Mouse (Mus musculus) liver, embryonic 14.5 days (tissue): ENCODE results near the gene Jsrp1. TPM values are rescaled to one million over a fixed set of nuclear protein-coding genes. Genes with fewer than 3 reads are reported as not detected.
"Not testable (repeated sequence)": the region's sequence is repeated elsewhere in the genome, so short reads cannot be mapped to it uniquely, and the experiment has no call there.

Experiments used
- ATAC-seq: fragments of 200-750 bp; cut with Nextera tagmentation; 2 replicates; pipeline ENCODE4 v1.8.0; 2017; ENCODE audit warnings: moderate number of reproducible peaks, mild to moderate bottlenecking, moderate library complexity; ENCODE audit not compliant: insufficient read depth
- DNase-seq, 3 experiments: peaks; one replicate each; pipeline ENCODE4 v3.0.0-alpha.2; 2012 to 2013; ENCODE audit warnings: low read depth in 3 of 3, low spot score in 3 of 3
- H3K27ac ChIP-seq: fragments of 300-500 bp; sonication (generic); 2 replicates; pipeline ENCODE4 v1.5.1; 2014; ENCODE audit warnings: moderate library complexity, mild to moderate bottlenecking, control low read depth, inconsistent platforms
- H3K27me3 ChIP-seq: fragments of 300-500 bp; sonication (generic); 2 replicates; pipeline ENCODE4 v1.6.1; 2014; ENCODE audit warnings: mild to moderate bottlenecking, low read length, moderate library complexity; ENCODE audit not compliant: control insufficient read depth, insufficient read depth
- H3K36me3 ChIP-seq: fragments of 300-500 bp; sonication (generic); replicated peaks from 2 replicates; pipeline ENCODE4 v1.6.1; 2014; ENCODE audit warnings: low read depth; ENCODE audit not compliant: control insufficient read depth, insufficient read depth
- H3K4me1 ChIP-seq, 2 experiments: fragments of 200-500 bp in 1 of 2; fragments of 300-500 bp in 1 of 2; sonication (generic) in 1 of 2; replicated peaks; 2 replicates each; pipeline ENCODE4 v1.6.1; 2012 to 2014; ENCODE audit warnings: antibody characterized with exemption in 1 of 2, inconsistent platforms in 1 of 2, low read length in 1 of 2; ENCODE audit not compliant: control insufficient read depth in 2 of 2, insufficient read depth in 2 of 2
- H3K4me2 ChIP-seq: fragments of 300-500 bp; sonication (generic); 2 replicates; pipeline ENCODE4 v1.6.1; 2014; ENCODE audit warnings: low read depth, mild to moderate bottlenecking, control low read depth, moderate library complexity
- H3K4me3 ChIP-seq, 2 experiments: fragments of 200-500 bp in 1 of 2; fragments of 300-500 bp in 1 of 2; sonication (generic) in 1 of 2; 2 replicates each; pipeline ENCODE4 v1.5.1; 2012 to 2014; ENCODE audit warnings: low read depth in 2 of 2, low read length in 2 of 2, mild to moderate bottlenecking in 2 of 2, control low read depth in 1 of 2, inconsistent platforms in 1 of 2, moderate library complexity in 1 of 2; ENCODE audit not compliant: insufficient read depth in 1 of 2
- H3K9ac ChIP-seq: fragments of 300-500 bp; sonication (generic); replicated peaks from 2 replicates; pipeline ENCODE4 v1.6.1; 2014; ENCODE audit warnings: mild to moderate bottlenecking, control low read depth, moderate library complexity
- H3K9me3 ChIP-seq: fragments of 300-500 bp; sonication (generic); 2 replicates; pipeline ENCODE4 v1.6.1; 2016; ENCODE audit warnings: low read length, mixed read lengths; ENCODE audit not compliant: control insufficient read depth
- CTCF ChIP-seq: IDR thresholded peaks from 2 replicates; pipeline ENCODE4 v1.5.1; 2016; ENCODE audit warnings: antibody characterized with exemption, low read depth, control low read depth
- EP300 ChIP-seq: IDR thresholded peaks from 2 replicates; pipeline ENCODE4 v1.6.1; 2016; ENCODE audit warnings: antibody characterized with exemption, low read depth
- WGBS: fragments of 180-500 bp; shearing (Covaris S2); extraction: QIAGEN DNeasy Blood & Tissue Kit; methylation state at CpG from one replicate; pipeline ENCODE4 v1.1.7; 2014; ENCODE audit not compliant: insufficient replicate concordance; 5-methylcytosine and 5-hydroxymethylcytosine counted together
- polyA plus RNA-seq, 2 experiments: library from polyadenylated mRNA; depleted of rRNA in 1 of 2; stranded (reverse) in 1 of 2; unstranded in 1 of 2; fragments of >200 nt; fragmentation: Nextera tagmentation in 1 of 2; extraction: Ambion mirVana in 1 of 2; gene quantifications; 2 replicates each; pipeline versions ENCODE4 v1.2.1 to v1.2.3; 2012 to 2014

Jsrp1 gene
- polyA plus RNA-seq, 2 experiments: not detected

- Histone ChIP-seq H3K4me1 (peaks cover 26 to 27% of the 10 kb centered on the region in 2 experiments), H3K9ac (peak overlapping the region; percentile 61), H3K9me3 (no peaks in the 10 kb centered on the region), H3K4me2 (peak overlapping the region; percentile 58), H3K27me3 (no peaks in the 10 kb centered on the region), H3K4me3 (0 out of 4 replicates have a peak overlapping the region, but pooled peaks of 1 of the 2 experiments have one; percentile 3), H3K36me3 (no peaks in the 10 kb centered on the region), H3K27ac (peak overlapping the region; percentile 94)
- peak; percentile 81 to 84 (median 82) for DNase-seq
- 29% methylated on average over 6 of the region's 6 CpGs for WGBS
- TF ChIP-seq EP300 (peak; percentile 77), CTCF (no peak)
- peak; percentile 98 for ATAC-seq
Measured at GRCm38 (mm10) chr10:80818599-80819281, 5.4 kb upstream of the Jsrp1 start.

GRCm38 (mm10) chr10:80817955-80818354 lies 4.7 kb upstream of the Jsrp1 start:
- H3K9me3 ChIP-seq, H3K4me3 ChIP-seq, ATAC-seq, DNase-seq, H3K9ac ChIP-seq, H3K27me3 ChIP-seq, H3K36me3 ChIP-seq, H3K4me2 ChIP-seq: not testable (repeated sequence)
- Histone ChIP-seq H3K4me1 (peaks cover 22 to 26% of the 10 kb centered on the region in 2 experiments), H3K27ac (peak overlapping the region; percentile 94)
- peak; percentile 56 for TF ChIP-seq CTCF
- WGBS: 82% methylated on average over 7 of the region's 7 CpGs

- TF ChIP-seq CTCF (no peak), EP300 (no peak)
- Histone ChIP-seq H3K4me3 (no peak overlapping the region), H3K9ac (no peak overlapping the region), H3K27me3 (peaks cover 2% of the 10 kb centered on the region; the same call in 1 of the 2 replicates), H3K36me3 (no peaks in the 10 kb centered on the region), H3K9me3 (no peaks in the 10 kb centered on the region), H3K27ac (no peak overlapping the region), H3K4me2 (no peak overlapping the region), H3K4me1 (peaks cover 18 to 21% of the 10 kb centered on the region in 2 experiments)
- WGBS: 67% methylated on average over 2 of the region's 2 CpGs
- ATAC-seq: no peak
- DNase-seq: no peak
Measured at GRCm38 (mm10) chr10:80817164-80817563, 3.9 kb upstream of the Jsrp1 start.

GRCm38 (mm10) chr10:80816303-80816702 lies 3.0 kb upstream of the Jsrp1 start:
- not testable (repeated sequence) for ATAC-seq, H3K27ac ChIP-seq, H3K9me3 ChIP-seq, H3K4me2 ChIP-seq, H3K27me3 ChIP-seq, H3K36me3 ChIP-seq, H3K4me3 ChIP-seq, H3K9ac ChIP-seq, DNase-seq
- H3K4me1 ChIP-seq: peaks cover 17 to 19% of the 10 kb centered on the region in 2 experiments
- WGBS: 54% methylated on average over 3 of the region's 3 CpGs

- H3K27ac ChIP-seq: no peak overlapping the region
- H3K9me3 ChIP-seq: no peaks in the 10 kb centered on the region
- DNase-seq (no peak), ATAC-seq (no peak)
- H3K4me1 ChIP-seq: peaks cover 14 to 17% of the 10 kb centered on the region in 2 experiments
- no peak overlapping the region for H3K9ac ChIP-seq
- H3K27me3 ChIP-seq: peaks cover 15% of the 10 kb centered on the region
- no peaks in the 10 kb centered on the region for H3K36me3 ChIP-seq
- 49% methylated on average over 7 of the region's 7 CpGs for WGBS
- no peak overlapping the region for H3K4me2 ChIP-seq
- H3K4me3 ChIP-seq: no peak overlapping the region
- TF ChIP-seq EP300: no peak
Measured at GRCm38 (mm10) chr10:80814800-80815199, 1.5 kb upstream of the Jsrp1 start.
